Mouse (Mus musculus) B cell, adult 67 days (primary cell): Measurements from ENCODE around the gene Vstm2b. TPM values are rescaled to one million over a fixed set of nuclear protein-coding genes. Genes with fewer than 3 reads are reported as not detected.

Experiments
- total RNA-seq, 2 experiments: library from RNA; stranded (reverse); gene quantifications; 4 replicates each; pipeline ENCODE4 v1.2.4; 2023

The Vstm2b gene
- total RNA-seq: not detected

DNA sequence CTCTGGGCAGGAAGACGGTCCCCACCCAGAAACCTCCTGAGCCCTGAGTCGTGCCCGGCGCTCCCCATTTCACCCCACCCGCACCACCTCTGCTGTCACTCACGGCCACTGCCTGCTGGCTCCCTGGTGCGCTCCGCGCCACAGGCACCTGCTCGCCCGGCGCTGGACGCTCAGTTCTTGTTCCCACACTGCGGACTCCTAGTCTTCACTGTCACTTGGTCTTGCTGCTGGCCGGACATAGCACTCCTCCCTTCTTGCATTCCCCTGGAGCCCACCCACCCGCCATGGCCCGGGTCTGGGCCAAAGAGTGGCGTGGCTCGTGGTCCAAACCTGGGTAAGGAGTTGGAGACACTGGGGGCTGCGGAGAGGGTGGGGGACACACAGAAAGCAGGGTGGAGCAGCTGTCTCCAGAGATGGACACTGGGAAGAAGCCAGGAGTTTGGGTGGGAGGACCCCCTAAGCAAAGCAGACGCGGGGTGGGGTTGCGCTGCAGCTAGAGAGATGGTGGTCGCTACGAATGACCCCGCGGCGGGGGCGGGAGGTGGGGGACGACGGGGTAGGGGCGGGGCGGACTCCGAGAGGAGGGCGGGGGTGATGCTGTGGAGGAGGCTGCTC lies at the start of gene Vstm2b:
Vstm2b (plus strand) TSS at position 233 of the 615 bp plus-strand sequence.

Other genes starting within 250 kb of the Vstm2b start
- gene 4930433I11Rik, start 89.2 kb downstream of the Vstm2b start, total RNA-seq: not detected
- not detected for gene Gm4884, start 134.4 kb downstream of the Vstm2b start, total RNA-seq